Mouse (Mus musculus): ENCODE data around the gene Atp10a. TPM values are rescaled to one million over a fixed set of nuclear protein-coding genes. Genes with fewer than 3 reads are reported as not detected.

Atp10a gene
- polyA plus RNA-seq, 3 experiments from 2014 or later: 5.3 to 7.9 (median 5.9) TPM

GRCm38 (mm10) chr7:58742009-58742408 is 86.0 kb downstream of the Atp10a start:
- ATAC-seq: peak; percentile 63

DNA sequence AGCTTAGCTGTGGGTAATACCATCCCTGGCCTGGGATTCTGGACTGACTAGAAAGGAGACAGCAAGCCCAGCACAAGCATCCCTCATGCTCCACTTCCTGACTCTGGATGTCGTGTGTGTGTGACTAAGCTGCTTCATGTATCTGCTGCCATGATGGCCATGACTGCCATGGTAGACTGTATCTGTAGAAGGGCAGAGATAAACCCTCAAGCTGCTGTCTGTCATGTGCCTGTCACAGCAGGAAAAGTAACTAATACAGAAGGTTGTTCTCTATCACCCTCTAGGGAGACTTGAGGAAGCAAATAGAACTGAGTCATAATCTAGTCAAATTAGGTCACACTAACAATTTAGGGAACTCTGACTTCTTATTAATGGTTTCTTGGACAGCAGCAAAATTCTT is 86.7 kb downstream of the Atp10a start:
- no peak for ATAC-seq

DNA sequence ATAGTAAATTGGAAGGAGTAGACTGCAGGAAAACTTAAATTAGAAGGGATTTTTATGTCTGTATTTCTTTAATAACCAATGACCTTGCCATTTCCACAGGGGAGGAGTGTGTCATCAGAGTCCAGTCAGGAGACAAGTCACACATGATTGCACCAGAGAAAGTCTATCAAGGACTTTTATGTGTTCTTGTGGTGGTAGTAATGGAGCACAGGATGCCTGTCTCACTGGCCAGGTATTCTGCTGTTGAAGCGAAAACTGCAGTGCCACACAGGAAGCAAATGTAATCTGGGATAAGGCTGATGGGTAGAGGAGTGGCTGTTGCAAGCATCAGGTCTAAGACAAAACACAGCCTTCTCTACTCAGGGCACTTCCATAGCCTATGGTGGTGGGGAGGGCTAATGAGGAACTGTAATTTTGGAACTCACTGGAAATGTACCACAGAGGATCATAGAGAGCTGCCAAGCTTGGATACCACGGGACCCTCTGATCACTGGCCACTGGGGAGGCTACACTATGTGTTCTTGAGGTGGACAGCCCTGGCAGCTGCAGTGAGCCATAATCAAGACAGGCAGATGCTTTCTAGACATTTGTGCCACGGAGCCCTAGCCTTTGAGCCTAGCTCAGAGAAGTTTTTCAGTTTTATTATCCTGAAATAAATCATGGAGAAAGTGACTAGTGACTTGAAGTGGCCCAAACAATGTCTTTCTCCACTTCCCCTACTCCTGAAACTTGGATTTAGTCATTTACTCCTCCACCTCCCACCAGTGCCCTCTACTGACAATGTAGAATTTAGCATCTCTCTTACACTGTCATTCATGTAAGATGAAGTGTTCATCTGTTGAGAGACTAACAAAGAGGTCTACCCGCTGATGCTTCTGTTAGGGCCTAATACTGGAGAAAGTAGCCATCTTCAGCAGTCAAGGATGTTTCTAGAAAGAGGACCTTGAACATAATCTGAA is 87.7 kb downstream of the Atp10a start:
- ATAC-seq: no peak

DNA sequence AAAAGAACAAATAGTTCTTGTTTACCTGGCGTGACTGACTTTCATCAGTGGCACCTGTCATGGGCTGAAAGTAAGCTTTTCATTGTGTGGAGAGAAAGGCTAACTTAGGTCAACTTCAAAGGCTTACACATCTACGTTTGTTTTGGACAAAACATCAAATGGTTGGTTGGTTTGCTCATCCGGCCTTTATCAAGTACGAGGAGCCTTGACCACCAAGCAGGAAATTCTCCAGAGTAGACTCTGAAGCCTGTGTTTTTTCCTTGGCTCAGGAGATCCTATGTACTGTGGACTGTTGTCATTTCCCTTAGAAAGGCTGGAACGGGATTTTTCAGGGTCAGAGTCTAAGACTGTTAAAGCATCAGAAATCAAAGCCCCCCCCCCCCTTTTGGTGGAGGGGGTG is 90.9 kb downstream of the Atp10a start:
- ATAC-seq: no peak

DNA sequence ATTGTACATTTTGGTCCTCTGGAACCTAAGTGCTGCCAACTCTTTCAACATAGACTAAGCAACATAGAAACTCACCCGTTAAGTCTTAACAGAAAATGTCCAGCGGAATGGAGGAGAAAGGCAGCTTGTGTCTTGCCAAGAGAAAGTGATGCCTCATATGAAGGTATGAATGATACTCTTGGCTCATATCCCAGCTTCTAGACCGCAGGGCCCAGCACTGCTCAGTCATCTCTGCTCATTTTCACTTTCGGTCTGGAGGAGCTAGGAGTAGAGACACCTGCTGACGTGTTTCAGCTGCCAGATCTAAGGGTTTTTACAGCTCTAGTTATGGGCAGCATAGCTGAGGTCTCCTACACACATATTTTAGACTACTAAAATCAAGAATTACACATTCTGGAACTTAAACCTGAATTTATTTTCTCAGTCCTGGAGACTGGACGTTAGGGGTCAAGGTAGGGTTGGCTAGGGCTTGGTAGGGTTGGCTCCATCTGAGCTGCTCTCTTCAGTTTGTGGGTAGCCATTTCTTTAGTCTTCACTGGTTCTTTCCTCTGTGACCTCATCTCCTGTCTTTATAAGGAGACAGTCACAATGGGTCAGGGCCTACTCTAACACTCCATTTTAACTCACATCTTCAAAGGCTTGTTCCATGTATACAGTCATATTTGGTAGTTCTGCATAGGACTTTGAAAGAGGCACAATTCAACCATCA is 94.1 kb downstream of the Atp10a start:
- ATAC-seq: peak; percentile 98

- ATAC-seq: no peak
These were observed 96.1 kb downstream of the Atp10a start for GRCm38 (mm10) chr7:58752041-58752440.

DNA sequence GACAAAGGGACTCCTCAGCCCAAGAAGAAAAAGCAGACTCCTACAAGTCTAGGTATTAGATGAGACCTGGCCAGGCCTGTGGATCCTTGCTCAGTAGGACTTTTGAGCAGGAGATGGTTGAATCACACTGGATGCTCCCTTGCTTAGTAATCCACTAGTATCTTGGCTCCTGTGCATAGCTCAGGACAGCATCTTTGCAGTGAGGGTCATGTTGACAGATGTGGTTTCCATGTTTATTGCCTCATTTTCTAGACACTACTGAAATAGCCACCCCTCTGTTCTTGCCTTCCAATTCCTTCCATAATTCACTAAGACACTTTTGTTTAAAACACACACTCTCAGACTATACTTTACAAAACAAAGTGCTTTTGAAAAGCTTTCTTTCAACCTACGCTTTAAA is 98.1 kb downstream of the Atp10a start:
- no peak for ATAC-seq

DNA sequence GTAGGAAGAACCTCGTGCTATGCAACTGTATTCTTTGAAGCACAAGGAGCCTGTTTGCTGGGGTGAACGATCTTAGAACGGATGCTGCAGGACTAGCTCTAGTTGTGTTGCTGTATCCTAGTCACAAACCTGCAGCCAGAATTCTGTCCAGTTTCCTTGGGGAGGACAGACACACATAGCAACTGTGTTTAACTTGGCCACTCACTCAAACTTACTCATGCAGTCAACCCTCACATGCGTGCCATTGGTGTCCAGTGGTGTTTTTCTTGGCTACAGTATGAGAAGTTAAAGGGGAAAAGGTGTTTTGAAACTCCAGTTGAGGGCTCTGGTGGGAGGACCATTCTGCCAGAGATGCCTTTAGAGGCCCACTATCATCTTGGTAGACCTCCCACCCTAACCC is 98.6 kb downstream of the Atp10a start:
- ATAC-seq: no peak

DNA sequence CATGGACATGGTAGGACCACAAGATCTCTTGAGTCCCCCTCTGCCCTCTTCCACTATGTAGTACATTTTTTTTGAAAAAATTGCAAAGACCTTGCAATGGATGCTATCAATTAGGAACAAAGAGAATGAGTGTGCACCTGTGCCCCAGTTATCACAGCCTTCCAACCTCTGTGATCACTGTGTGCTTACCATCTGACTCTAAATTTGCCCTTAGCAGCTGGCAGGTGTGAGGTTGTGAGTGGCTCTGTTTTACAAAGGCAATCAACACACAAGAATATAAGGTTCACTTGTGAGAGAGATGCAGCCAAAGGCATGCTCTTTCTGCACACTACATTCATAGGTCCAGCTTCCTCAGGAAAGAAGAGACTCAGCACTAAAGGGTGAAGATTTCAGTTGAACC is 99.1 kb downstream of the Atp10a start:
- no peak for ATAC-seq

- ATAC-seq: no peak
These were observed 99.9 kb downstream of the Atp10a start for GRCm38 (mm10) chr7:58755846-58756245.

DNA sequence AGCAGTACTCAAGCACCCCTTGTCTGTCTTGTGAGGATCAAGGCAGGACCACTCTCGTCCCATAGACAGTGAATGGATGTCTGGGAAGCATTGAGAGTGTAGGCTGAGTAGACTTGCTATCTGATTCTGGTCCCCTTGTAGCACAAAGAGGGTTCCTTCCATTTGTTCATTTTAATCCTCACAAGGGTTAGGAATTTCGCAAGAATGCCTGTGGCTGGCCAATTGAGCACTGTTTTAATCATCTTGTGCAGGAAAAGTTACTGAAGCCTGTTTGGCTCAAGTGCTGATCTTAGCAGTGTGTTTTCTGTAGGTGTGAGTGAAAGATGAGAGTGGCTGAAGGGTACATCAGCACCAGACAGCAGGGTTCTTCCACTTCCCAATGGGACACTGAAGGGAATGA is 101.4 kb downstream of the Atp10a start:
- no peak for ATAC-seq

GRCm38 (mm10) chr7:58758396-58758795 is 102.4 kb downstream of the Atp10a start:
- ATAC-seq: no peak

- no peak for ATAC-seq
These were observed 103.3 kb downstream of the Atp10a start for GRCm38 (mm10) chr7:58759265-58759664.

- no peak for ATAC-seq
These were observed 111.3 kb downstream of the Atp10a start for GRCm38 (mm10) chr7:58767257-58767656.

DNA sequence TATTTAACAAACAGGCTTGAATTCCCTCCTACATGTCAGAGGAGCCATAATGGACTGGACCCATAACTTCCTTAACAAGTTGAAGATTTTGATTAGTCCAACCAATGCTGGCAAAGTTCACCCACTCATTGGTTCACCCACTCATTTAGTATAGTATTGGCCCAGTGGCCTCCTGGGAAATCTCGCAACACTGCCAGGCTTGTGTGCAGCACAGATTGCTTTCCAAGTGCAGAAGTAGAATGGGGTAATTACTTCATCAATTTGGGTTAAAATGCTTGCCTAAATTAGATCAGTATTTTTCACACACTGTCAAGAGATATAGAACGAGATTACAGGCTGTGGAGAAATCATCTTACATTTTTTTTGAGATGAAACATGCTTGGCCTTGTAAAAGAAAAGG is 112.3 kb downstream of the Atp10a start:
- ATAC-seq: no peak

GRCm38 (mm10) chr7:58770254-58770653 is 114.3 kb downstream of the Atp10a start:
- ATAC-seq: peak; percentile 75

- ATAC-seq: no peak
These were observed 116.2 kb downstream of the Atp10a start for GRCm38 (mm10) chr7:58772048-58772690.

GRCm38 (mm10) chr7:58779146-58779545 is 123.2 kb downstream of the Atp10a start:
- peak; percentile 69 for ATAC-seq

- no peak for ATAC-seq
These were observed 131.0 kb downstream of the Atp10a start for GRCm38 (mm10) chr7:58786986-58787385.

GRCm38 (mm10) chr7:58787585-58787984 is 131.6 kb downstream of the Atp10a start:
- no peak for ATAC-seq

- ATAC-seq: no peak
These were observed 132.7 kb downstream of the Atp10a start for GRCm38 (mm10) chr7:58788424-58789261.

DNA sequence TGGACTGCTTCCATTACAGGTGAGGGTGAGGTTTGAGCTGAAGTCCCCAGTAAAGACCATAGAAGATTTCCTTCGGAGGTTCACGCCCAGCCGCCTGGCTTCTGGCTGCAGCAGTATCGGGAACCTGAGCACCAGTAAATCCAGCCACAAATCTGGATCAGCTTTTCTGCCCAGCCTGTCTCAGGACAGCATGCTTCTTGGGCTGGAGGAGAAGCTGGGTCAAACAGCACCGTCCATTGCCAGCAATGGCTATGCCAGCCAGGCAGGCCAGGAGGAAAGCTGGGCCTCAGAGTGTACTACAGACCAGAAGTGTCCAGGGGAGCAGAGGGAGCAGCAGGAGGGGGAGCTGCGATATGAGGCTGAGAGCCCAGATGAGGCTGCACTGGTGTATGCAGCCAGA is 141.3 kb downstream of the Atp10a start:
- ATAC-seq: no peak

All from inflammation-experienced regulatory T-cells, adult 6 months (primary cell).